Mouse (Mus musculus) heart, embryonic 12.5 days (tissue): ENCODE measurements at regions not wholly inside any gene's neighbourhood (a gene's known extent, or its start where the extent isn't known, plus 50 kb on each side); places are given as distances from the start of the nearest gene placed in this dataset.
"Not testable (repeated sequence)": the region's sequence is repeated elsewhere in the genome, so short reads cannot be mapped to it uniquely, and the experiment has no call there.

Experiments used
- ATAC-seq: fragments of 200-750 bp; cut with Nextera tagmentation; 2 replicates; pipeline ENCODE4 v1.8.0; 2017; ENCODE audit warnings: moderate TSS enrichment, moderate library complexity; ENCODE audit not compliant: insufficient number of reproducible peaks, low FRiP score
- H3K27ac ChIP-seq: fragments of 300-500 bp; sonication (generic); 2 replicates; pipeline ENCODE4 v1.5.1; 2016; ENCODE audit warnings: mild to moderate bottlenecking, moderate library complexity; ENCODE audit not compliant: poor library complexity, severe bottlenecking
- H3K27me3 ChIP-seq: fragments of 300-500 bp; sonication (generic); replicated peaks from 2 replicates; pipeline ENCODE4 v1.6.1; 2016; ENCODE audit warnings: mild to moderate bottlenecking, moderate library complexity
- H3K36me3 ChIP-seq: fragments of 300-500 bp; sonication (generic); 2 replicates; pipeline ENCODE4 v1.6.1; 2016; ENCODE audit warnings: mild to moderate bottlenecking, moderate library complexity
- H3K4me1 ChIP-seq: fragments of 300-500 bp; sonication (generic); replicated peaks from 2 replicates; pipeline ENCODE4 v1.6.1; 2016; ENCODE audit warnings: mild to moderate bottlenecking
- H3K4me2 ChIP-seq: fragments of 300-500 bp; sonication (generic); 2 replicates; pipeline ENCODE4 v1.6.1; 2016; ENCODE audit warnings: mild to moderate bottlenecking, moderate library complexity
- H3K4me3 ChIP-seq: fragments of 300-500 bp; sonication (generic); 2 replicates; pipeline ENCODE4 v1.5.1; 2016; ENCODE audit warnings: mild to moderate bottlenecking
- H3K9ac ChIP-seq: fragments of 300-500 bp; sonication (generic); 2 replicates; pipeline ENCODE4 v1.6.1; 2016; ENCODE audit warnings: mild to moderate bottlenecking, moderate library complexity
- H3K9me3 ChIP-seq: fragments of 300-500 bp; sonication (generic); replicated peaks from 2 replicates; pipeline ENCODE4 v1.6.1; 2016; ENCODE audit warnings: mild to moderate bottlenecking, moderate library complexity
- WGBS: fragments of 180-500 bp; shearing (Covaris S2); methylation state at CpG from one replicate; pipeline ENCODE4 v1.1.7; 2016; 5-methylcytosine and 5-hydroxymethylcytosine counted together

- no peak overlapping the region for H3K4me3 ChIP-seq
- H3K9ac ChIP-seq, result no peak overlapping the region
- no peaks in the 10 kb centered on the region for H3K27me3 ChIP-seq
- no peaks in the 10 kb centered on the region for H3K36me3 ChIP-seq
- H3K9me3 ChIP-seq, result no peaks in the 10 kb centered on the region
- 0 out of 2 replicates have a peak, but pooled peaks cover 3% of the 10 kb centered on the region for H3K4me1 ChIP-seq
- no peak for ATAC-seq
- H3K4me2 ChIP-seq, result no peak overlapping the region
- H3K27ac ChIP-seq, result no peak overlapping the region
- 55% methylated on average over 10 of the region's 10 CpGs for WGBS
These were observed 182.8 kb upstream of the Mpdz start for GRCm38 (mm10) chr4:81625348-81625934.

- no peak overlapping the region for H3K4me3 ChIP-seq
- WGBS, result 83% methylated on average over 4 of the region's 4 CpGs
- no peak for ATAC-seq
- H3K27me3 ChIP-seq, result no peaks in the 10 kb centered on the region
- no peaks in the 10 kb centered on the region for H3K36me3 ChIP-seq
- no peak overlapping the region for H3K9ac ChIP-seq
- no peak overlapping the region for H3K27ac ChIP-seq
- H3K4me2 ChIP-seq, result no peak overlapping the region
- H3K4me1 ChIP-seq, result 0 out of 2 replicates have a peak, but pooled peaks cover 3% of the 10 kb centered on the region
- H3K9me3 ChIP-seq, result no peaks in the 10 kb centered on the region
These were observed 181.5 kb upstream of the Mpdz start for GRCm38 (mm10) chr4:81624111-81624510.

DNA sequence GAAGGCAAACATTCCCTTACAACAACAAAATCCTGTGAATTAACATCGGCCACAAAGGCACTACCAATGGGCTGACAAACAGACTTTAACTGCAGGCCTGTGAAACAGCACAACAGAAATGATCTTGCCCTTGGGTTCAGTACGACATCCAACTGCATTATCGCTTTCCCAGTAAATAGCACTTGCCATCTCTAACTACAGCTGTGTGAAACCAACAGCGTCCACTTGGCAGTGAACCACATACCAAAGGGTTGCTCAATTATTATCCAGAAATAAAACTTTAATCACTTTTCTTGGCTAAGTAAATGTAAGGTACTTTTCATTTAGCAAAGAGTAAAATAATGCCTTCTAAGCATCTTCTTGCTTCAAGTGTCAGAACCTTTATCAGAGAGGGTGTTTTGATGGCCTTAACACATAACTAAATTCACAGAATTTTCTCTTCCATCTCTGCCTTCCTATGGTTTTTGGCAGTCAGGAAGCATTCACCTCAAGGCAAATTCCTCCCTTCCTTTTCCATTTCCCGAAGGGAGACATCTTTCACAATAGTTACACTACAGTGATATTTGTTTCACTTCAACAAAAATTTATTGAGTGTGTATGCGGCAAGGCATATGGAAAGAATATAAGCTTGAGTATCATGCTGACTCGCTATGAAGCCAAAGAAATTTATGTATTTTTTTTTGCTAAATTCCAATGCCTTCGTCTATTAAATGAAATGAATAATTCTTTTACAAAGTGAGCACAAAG, 178.9 kb upstream of the Mpdz start:
- Histone ChIP-seq H3K4me1 (0 out of 2 replicates have a peak, but pooled peaks cover 3% of the 10 kb centered on the region), H3K27ac (no peak overlapping the region), H3K4me2 (no peak overlapping the region), H3K9me3 (no peaks in the 10 kb centered on the region), H3K9ac (no peak overlapping the region), H3K36me3 (no peaks in the 10 kb centered on the region), H3K27me3 (no peaks in the 10 kb centered on the region), H3K4me3 (no peak overlapping the region)
- WGBS, result 78% methylated on average over 8 of the region's 8 CpGs
- ATAC-seq, result no peak

GRCm38 (mm10) chr4:81617191-81617590, 174.6 kb upstream of the Mpdz start:
- Histone ChIP-seq H3K36me3 (no peaks in the 10 kb centered on the region), H3K9me3 (no peaks in the 10 kb centered on the region), H3K4me3 (no peak overlapping the region), H3K9ac (no peak overlapping the region), H3K4me1 (no peaks in the 10 kb centered on the region), H3K27me3 (no peaks in the 10 kb centered on the region), H3K4me2 (no peak overlapping the region), H3K27ac (no peak overlapping the region)
- WGBS, result 66% methylated on average over 5 of the region's 5 CpGs
- no peak for ATAC-seq

DNA sequence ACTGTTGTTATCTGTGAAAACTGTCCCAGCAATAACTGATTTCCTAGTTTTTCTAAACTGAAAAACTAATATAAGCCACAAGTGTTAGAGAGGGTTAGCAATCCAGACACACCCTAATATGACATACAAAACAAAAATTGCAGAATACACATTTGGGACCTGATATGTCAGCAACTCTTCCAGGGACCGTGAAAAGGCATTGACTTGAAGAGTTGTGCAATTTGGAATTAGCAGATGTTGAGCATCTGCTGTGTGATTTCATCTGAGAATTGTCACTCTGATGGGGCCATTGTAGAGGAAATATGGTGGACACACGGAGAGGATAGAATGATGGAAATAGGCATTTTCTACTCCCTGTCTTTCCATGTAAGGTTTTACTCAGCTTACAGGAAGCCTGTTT, 168.6 kb upstream of the Mpdz start:
- no peak overlapping the region for H3K4me3 ChIP-seq
- no peak for ATAC-seq

GRCm38 (mm10) chr4:81600396-81600795, 157.8 kb upstream of the Mpdz start:
- no peak overlapping the region for H3K4me2 ChIP-seq
- WGBS, result 55% methylated on average over 5 of the region's 5 CpGs
- H3K27ac ChIP-seq, result no peak overlapping the region
- H3K4me3 ChIP-seq, result no peak overlapping the region
- no peaks in the 10 kb centered on the region for H3K4me1 ChIP-seq
- no peak overlapping the region for H3K9ac ChIP-seq
- no peaks in the 10 kb centered on the region for H3K36me3 ChIP-seq
- H3K27me3 ChIP-seq, result no peaks in the 10 kb centered on the region
- no peaks in the 10 kb centered on the region for H3K9me3 ChIP-seq
- ATAC-seq, result no peak

More for the DNA sequence above, 168.6 kb upstream of the Mpdz start:
- no peaks in the 10 kb centered on the region for H3K27me3 ChIP-seq
- H3K4me2 ChIP-seq, result no peak overlapping the region
- no peak overlapping the region for H3K27ac ChIP-seq
- no peak overlapping the region for H3K9ac ChIP-seq
- no peaks in the 10 kb centered on the region for H3K9me3 ChIP-seq
- 75% methylated on average over 2 of the region's 2 CpGs for WGBS
- H3K4me1 ChIP-seq, result no peaks in the 10 kb centered on the region
- no peaks in the 10 kb centered on the region for H3K36me3 ChIP-seq

DNA sequence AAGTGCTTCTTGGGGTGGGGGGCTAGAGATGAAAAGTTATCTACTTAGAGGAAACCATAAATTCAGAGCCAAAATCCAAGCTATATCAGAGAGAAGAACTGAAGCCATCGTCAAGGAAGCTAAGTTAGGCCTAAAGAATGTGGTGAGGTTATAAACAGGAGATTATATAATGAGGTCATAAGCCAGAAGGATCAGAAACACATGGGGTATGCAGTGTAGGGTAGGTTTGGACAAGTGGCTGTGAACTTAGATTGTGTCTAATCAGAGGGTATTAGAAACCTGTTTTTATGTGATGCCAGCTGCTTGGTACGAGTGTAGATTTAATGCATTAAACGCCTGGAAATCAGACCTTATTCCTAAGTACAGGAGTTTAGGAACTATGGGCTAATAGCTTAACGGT, 154.8 kb upstream of the Mpdz start:
- Histone ChIP-seq H3K9ac (no peak overlapping the region), H3K27me3 (no peaks in the 10 kb centered on the region), H3K36me3 (no peaks in the 10 kb centered on the region), H3K27ac (no peak overlapping the region), H3K4me2 (no peak overlapping the region), H3K9me3 (no peaks in the 10 kb centered on the region), H3K4me1 (no peaks in the 10 kb centered on the region), H3K4me3 (no peak overlapping the region)
- 66% methylated on average over 4 of the region's 4 CpGs for WGBS
- no peak for ATAC-seq

DNA sequence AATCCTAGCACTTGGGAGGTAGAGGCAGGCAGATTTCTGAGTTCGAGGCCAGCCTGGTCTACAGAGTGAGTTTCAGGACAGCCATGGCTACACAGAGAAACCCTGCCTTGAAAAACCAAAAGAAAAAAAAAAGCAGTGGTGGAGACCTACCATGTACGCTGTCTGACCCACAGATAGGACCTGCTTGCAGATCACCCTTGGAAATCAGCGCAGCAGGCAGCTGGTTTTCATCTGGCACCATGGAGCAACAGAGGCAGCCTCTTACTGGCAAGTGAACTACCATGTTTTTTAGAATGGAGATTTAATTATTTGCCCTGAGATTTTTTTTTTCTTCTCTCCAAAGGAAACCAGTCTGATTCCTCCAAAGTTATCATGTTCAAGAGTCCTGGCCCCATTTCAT, 150.8 kb upstream of the Mpdz start:
- H3K9ac ChIP-seq, H3K27ac ChIP-seq, H3K4me3 ChIP-seq, H3K9me3 ChIP-seq, H3K4me1 ChIP-seq, H3K4me2 ChIP-seq, H3K36me3 ChIP-seq, H3K27me3 ChIP-seq, ATAC-seq: not testable (repeated sequence)
- 72% methylated on average over 3 of the region's 3 CpGs for WGBS

GRCm38 (mm10) chr4:81582546-81582945, 139.9 kb upstream of the Mpdz start:
- Histone ChIP-seq H3K36me3 (no peaks in the 10 kb centered on the region), H3K27ac (peak overlapping the region; percentile 27; the same call in 1 of the 2 replicates), H3K4me1 (peaks cover 17% of the 10 kb centered on the region), H3K9ac (no peak overlapping the region), H3K4me3 (no peak overlapping the region), H3K4me2 (no peak overlapping the region), H3K27me3 (no peaks in the 10 kb centered on the region), H3K9me3 (no peaks in the 10 kb centered on the region)
- no peak for ATAC-seq
- 29% methylated on average over 2 of the region's 2 CpGs for WGBS

- H3K4me2 ChIP-seq, result no peak overlapping the region
- H3K27me3 ChIP-seq, result no peaks in the 10 kb centered on the region
- peaks cover 17% of the 10 kb centered on the region for H3K4me1 ChIP-seq
- WGBS, result 73% methylated on average over 8 of the region's 8 CpGs
- H3K4me3 ChIP-seq, result no peak overlapping the region
- no peaks in the 10 kb centered on the region for H3K36me3 ChIP-seq
- H3K9me3 ChIP-seq, result no peaks in the 10 kb centered on the region
- no peak overlapping the region for H3K9ac ChIP-seq
- H3K27ac ChIP-seq, result no peak overlapping the region
- ATAC-seq, result no peak
These were observed 137.9 kb upstream of the Mpdz start for GRCm38 (mm10) chr4:81580553-81580952.

- H3K4me3 ChIP-seq, result no peak overlapping the region
- no peak overlapping the region for H3K9ac ChIP-seq
- H3K36me3 ChIP-seq, result no peaks in the 10 kb centered on the region
- H3K27me3 ChIP-seq, result no peaks in the 10 kb centered on the region
- H3K4me2 ChIP-seq, result no peak overlapping the region
- H3K9me3 ChIP-seq, result no peaks in the 10 kb centered on the region
- WGBS, result 51% methylated on average over 8 of the region's 8 CpGs
- ATAC-seq, result no peak
- no peak overlapping the region for H3K27ac ChIP-seq
- H3K4me1 ChIP-seq, result peaks cover 17% of the 10 kb centered on the region
These were observed 136.9 kb upstream of the Mpdz start for GRCm38 (mm10) chr4:81579389-81580110.
